ENCODE assay signal across 10 mouse cellular contexts in genomic region chr17:56462835-56463455, GRCm38 (mm10). TPM values are rescaled to one million over a fixed set of nuclear protein-coding genes. Genes with fewer than 3 reads are reported as not detected.
DNase-seq lines count a peak whose midpoint lies in the region; ATAC-seq lines count a peak whose summit lies in the region.
"Had no signal": no experiment of that assay in that cellular context is flagged by ENCODE, and none has a peak within 500 bp of the region (broad histone marks: within the 10 kb centered on the region; RNA-seq: fewer than 3 reads in every experiment).

No protein-coding gene starts in this region.

- DNase-seq in kidney, postnatal 36 days, result no peak
- no peak for DNase-seq in embryonic facial prominence, embryonic 10.5 days (ENCODE audit: low spot score)
- DNase-seq in hindbrain, embryonic 11.5 days (ENCODE audit: low spot score), result no peak
- DNase-seq in gastrocnemius, adult 18-20 months (ENCODE audit: low spot score), result no peak
- DNase-seq in ovary, postnatal 10 days (ENCODE audit: low spot score), result no peak
- no peak for DNase-seq in spleen, postnatal 36 days (ENCODE audit: low spot score in 2 of 2)

- peak overlapping the region; percentile 60 for H3K4me3 ChIP-seq in kidney, embryonic 16.5 days (ENCODE audit: low read length)
- H3K4me3 ChIP-seq in embryonic facial prominence, embryonic 10.5 days, result peak overlapping the region; percentile 79
- H3K4me3 ChIP-seq in hindbrain, embryonic 11.5 days (ENCODE audit: low read depth, low read length), result peak overlapping the region; percentile 47
- peak overlapping the region; percentile 49 for H3K4me3 ChIP-seq in midbrain, embryonic 13.5 days (replicated peaks)

- no peaks in the 10 kb centered on the region for H3K9me3 ChIP-seq in kidney, embryonic 16.5 days (ENCODE audit: low read length)
- no peaks in the 10 kb centered on the region for H3K9me3 ChIP-seq in embryonic facial prominence, embryonic 10.5 days
- no peaks in the 10 kb centered on the region for H3K9me3 ChIP-seq in hindbrain, embryonic 11.5 days (ENCODE audit: control insufficient read depth, low read length)
- H3K9me3 ChIP-seq in midbrain, embryonic 13.5 days, result no peaks in the 10 kb centered on the region

- no peaks in the 10 kb centered on the region for H3K27me3 ChIP-seq in kidney, embryonic 16.5 days (ENCODE audit: insufficient read depth, low read length)
- H3K27me3 ChIP-seq in embryonic facial prominence, embryonic 10.5 days (replicated peaks; ENCODE audit: low read depth, poor library complexity, severe bottlenecking), result no peaks in the 10 kb centered on the region
- H3K27me3 ChIP-seq in hindbrain, embryonic 11.5 days (ENCODE audit: control insufficient read depth, insufficient read depth, low read length), result no peaks in the 10 kb centered on the region
- H3K27me3 ChIP-seq in midbrain, embryonic 13.5 days, result no peaks in the 10 kb centered on the region

- 3% methylated on average over 17 of the region's 17 CpGs for WGBS in kidney, embryonic 16.5 days
- WGBS in embryonic facial prominence, embryonic 10.5 days, result 2% methylated on average over 17 of the region's 17 CpGs
- 3% methylated on average over 17 of the region's 17 CpGs for WGBS in hindbrain, embryonic 11.5 days
- WGBS in midbrain, embryonic 13.5 days, result 2% methylated on average over 17 of the region's 17 CpGs

- peak overlapping the region; percentile 93 for H3K27ac ChIP-seq in kidney, embryonic 16.5 days (ENCODE audit: low read length)
- H3K27ac ChIP-seq in embryonic facial prominence, embryonic 10.5 days (replicated peaks), result peak overlapping the region; percentile 94
- H3K27ac ChIP-seq in hindbrain, embryonic 11.5 days (ENCODE audit: low read depth, low read length), result peak overlapping the region; percentile 80
- H3K27ac ChIP-seq in midbrain, embryonic 13.5 days, result peak overlapping the region; percentile 93

- H3K9ac ChIP-seq in kidney, embryonic 16.5 days (replicated peaks; ENCODE audit: low read length), result peak overlapping the region; percentile 57
- peak overlapping the region; percentile 34 for H3K9ac ChIP-seq in hindbrain, embryonic 11.5 days (ENCODE audit: low read depth, low read length)
- H3K9ac ChIP-seq in midbrain, embryonic 13.5 days (replicated peaks), result peak overlapping the region; percentile 71

- peak overlapping the region; percentile 67 for H3K4me2 ChIP-seq in kidney, embryonic 16.5 days (replicated peaks; ENCODE audit: low read depth, low read length)
- peak overlapping the region; percentile 83 for H3K4me2 ChIP-seq in hindbrain, embryonic 11.5 days (replicated peaks; ENCODE audit: low read depth, low read length)
- peak overlapping the region; percentile 91 for H3K4me2 ChIP-seq in midbrain, embryonic 13.5 days (replicated peaks)

- no peaks in the 10 kb centered on the region for H3K36me3 ChIP-seq in kidney, embryonic 16.5 days (ENCODE audit: insufficient read depth, low read length)
- peaks cover 23% of the 10 kb centered on the region for H3K36me3 ChIP-seq in embryonic facial prominence, embryonic 10.5 days (replicated peaks)
- H3K36me3 ChIP-seq in hindbrain, embryonic 11.5 days (ENCODE audit: control insufficient read depth, insufficient read depth, low read length), result no peaks in the 10 kb centered on the region
- peaks cover 4% of the 10 kb centered on the region for H3K36me3 ChIP-seq in midbrain, embryonic 13.5 days

- peaks cover 46% of the 10 kb centered on the region for H3K4me1 ChIP-seq in kidney, embryonic 16.5 days (ENCODE audit: insufficient read depth, low read length)
- H3K4me1 ChIP-seq in embryonic facial prominence, embryonic 10.5 days, result peaks cover 74% of the 10 kb centered on the region
- peaks cover 29% of the 10 kb centered on the region for H3K4me1 ChIP-seq in hindbrain, embryonic 11.5 days (replicated peaks; ENCODE audit: control insufficient read depth, insufficient read depth, low read length)
- H3K4me1 ChIP-seq in midbrain, embryonic 13.5 days (replicated peaks), result peaks cover 99% of the 10 kb centered on the region

- ATAC-seq in kidney, embryonic 16.5 days (ENCODE audit: low FRiP score, low TSS enrichment), result no peak
- no peak for ATAC-seq in hindbrain, embryonic 11.5 days (ENCODE audit: low FRiP score)
- peak; percentile 0 for ATAC-seq in midbrain, embryonic 13.5 days

RNA-seq across cellular contexts. Expression of gene Ptprs, which starts 13.3 kb away (rescaled TPM):
- 76.1 and 87.2 TPM in 2 replicates for polyA plus RNA-seq in kidney, embryonic 16.5 days (2015; fragmentation: Nextera tagmentation; extraction: Ambion mirVana)
- 85.0 and 86.4 TPM in 2 replicates for polyA plus RNA-seq in embryonic facial prominence, embryonic 10.5 days (2016; fragmentation: Nextera tagmentation; extraction: Ambion mirVana)
- 142 and 156 TPM in 2 replicates for polyA plus RNA-seq in hindbrain, embryonic 11.5 days (2014; fragmentation: Nextera tagmentation; extraction: Ambion mirVana)
- 278 and 317 TPM in 2 replicates for polyA plus RNA-seq in midbrain, embryonic 13.5 days (2015; fragmentation: Nextera tagmentation; extraction: Ambion mirVana)
- 10 to 100 TPM; 30.8 to 38.3 TPM for total RNA-seq in gastrocnemius, adult 18-20 months (2021)

RNA-seq across cellular contexts. Expression of gene Znrf4, which starts 49.3 kb away (rescaled TPM):
- polyA plus RNA-seq in kidney, embryonic 16.5 days (2015; fragmentation: Nextera tagmentation; extraction: Ambion mirVana), result not detected in 2 replicates
- not detected in 2 replicates for polyA plus RNA-seq in embryonic facial prominence, embryonic 10.5 days (2016; fragmentation: Nextera tagmentation; extraction: Ambion mirVana)
- not detected in 2 replicates for polyA plus RNA-seq in hindbrain, embryonic 11.5 days (2014; fragmentation: Nextera tagmentation; extraction: Ambion mirVana)
- 0.17 TPM in 1 of 2 replicates, not detected in the other for polyA plus RNA-seq in midbrain, embryonic 13.5 days (2015; fragmentation: Nextera tagmentation; extraction: Ambion mirVana)
- total RNA-seq in gastrocnemius, adult 18-20 months (2021), result not detected
- total RNA-seq: neutrophil, adult 5-6 weeks had no signal
- polyA plus RNA-seq: brain, embryonic 14.5 days had no signal
